In the genomic region with DNA sequence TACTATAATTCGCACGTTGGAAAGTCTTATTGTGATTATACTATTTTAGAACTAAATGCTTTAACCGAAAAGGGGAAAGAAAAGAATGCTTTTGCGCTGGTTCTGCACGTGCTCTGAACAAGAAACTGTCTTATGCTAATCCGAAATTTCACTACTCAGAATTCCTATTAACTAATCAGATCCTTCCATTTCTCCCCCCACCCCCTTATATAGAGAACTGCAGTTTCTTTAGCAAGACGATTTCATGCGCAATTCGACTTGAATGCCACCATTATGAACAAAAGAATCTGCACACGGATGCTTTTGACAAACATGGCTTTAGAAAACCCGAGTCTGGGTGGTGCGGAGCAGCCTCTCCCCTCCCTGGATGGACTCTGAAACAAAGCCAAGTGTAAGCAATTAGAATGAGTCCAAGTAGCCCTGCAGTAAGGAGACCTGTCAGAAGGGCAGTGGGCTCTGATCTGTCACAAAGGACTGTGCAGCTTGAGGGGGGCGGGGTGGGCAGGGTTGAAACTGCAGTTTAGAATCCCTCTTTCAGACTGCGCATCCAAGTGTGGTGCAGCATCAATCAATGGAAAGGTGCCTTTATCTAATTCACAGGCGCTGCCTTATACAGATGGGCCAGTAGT, we compare ENCODE assay signal across 11 mouse cellular contexts.
DNase-seq lines count a peak whose midpoint lies in the region; ATAC-seq and TF ChIP-seq lines count a peak whose summit lies in the region.
"Had no signal": no experiment of that assay in that cellular context is flagged by ENCODE, and none has a peak within 500 bp of the region (broad histone marks: within the 10 kb centered on the region; RNA-seq: fewer than 3 reads in every experiment).

No protein-coding gene starts in this region.

- no peak overlapping the region for H3K4me3 ChIP-seq in lung, embryonic 14.5 days (ENCODE audit: low read depth, low read length)
- H3K4me3 ChIP-seq in lung, adult 2 months (replicated peaks; ENCODE audit: extremely low read depth, low read depth, low read length) = no peak overlapping the region
- H3K4me3 ChIP-seq in forebrain, embryonic 13.5 days = no peak overlapping the region

- TF ChIP-seq CTCF in lung, embryonic 14.5 days (IDR thresholded peaks at IDR 0.05; ENCODE audit: low read depth) = no peak
- TF ChIP-seq CTCF in lung, adult 2 months (IDR thresholded peaks at IDR 0.05; ENCODE audit: insufficient read depth, low read length) = no peak

- no peak for TF ChIP-seq POLR2A in lung, adult 2 months (IDR thresholded peaks at IDR 0.05; ENCODE audit: borderline replicate concordance, extremely low read depth, low read depth, low read length)

- peak; percentile 10 for DNase-seq in lung, embryonic 14.5 days
- DNase-seq in lung, adult 2 months = no peak
- DNase-seq in mesoderm, embryonic 11.5 days (ENCODE audit: low read depth, low spot score) = peak; percentile 65
- peak; percentile 70 for DNase-seq in retina, postnatal 1 day
- no peak for DNase-seq in spleen, postnatal 4 days (ENCODE audit: low spot score in 2 of 2)
- no peak for DNase-seq in left cerebral cortex, adult 9 months (ENCODE audit: low spot score in 2 of 2)
- DNase-seq: right cerebral cortex, postnatal 14 days had no signal

- H3K4me1 ChIP-seq in lung, embryonic 14.5 days (ENCODE audit: insufficient read depth) = no peaks in the 10 kb centered on the region
- no peaks in the 10 kb centered on the region for H3K4me1 ChIP-seq in lung, adult 2 months (ENCODE audit: control insufficient read depth, insufficient read depth, low read length)
- H3K4me1 ChIP-seq in forebrain, embryonic 13.5 days = peaks cover 16% of the 10 kb centered on the region; the same call in 1 of the 2 replicates
- H3K4me1 ChIP-seq: megakaryocyte, embryonic 14.5 days had no signal

- no peaks in the 10 kb centered on the region for H3K36me3 ChIP-seq in lung, embryonic 14.5 days (ENCODE audit: insufficient read depth)
- H3K36me3 ChIP-seq in forebrain, embryonic 13.5 days (ENCODE audit: poor library complexity, severe bottlenecking) = no peaks in the 10 kb centered on the region

- H3K9ac ChIP-seq in lung, embryonic 14.5 days = no peak overlapping the region
- H3K9ac ChIP-seq in forebrain, embryonic 13.5 days = peak overlapping the region; percentile 16; the same call in 1 of the 2 replicates

- no peak overlapping the region for H3K27ac ChIP-seq in lung, embryonic 14.5 days (ENCODE audit: low read depth)
- peak overlapping the region; percentile 84 for H3K27ac ChIP-seq in forebrain, embryonic 13.5 days

- H3K27me3 ChIP-seq in lung, embryonic 14.5 days (ENCODE audit: insufficient read depth, low read length) = no peaks in the 10 kb centered on the region
- H3K27me3 ChIP-seq in forebrain, embryonic 13.5 days = no peaks in the 10 kb centered on the region
- H3K27me3 ChIP-seq: CH12.LX had no signal

- H3K4me2 ChIP-seq in lung, embryonic 14.5 days = no peak overlapping the region
- peak overlapping the region; percentile 47 for H3K4me2 ChIP-seq in forebrain, embryonic 13.5 days

- WGBS in lung, embryonic 14.5 days = 37% methylated on average over 15 of the region's 15 CpGs
- 52% methylated on average over 15 of the region's 15 CpGs for WGBS in lung, adult 2 months
- 16% methylated on average over 15 of the region's 15 CpGs for WGBS in forebrain, embryonic 13.5 days

- ATAC-seq in lung, embryonic 14.5 days (ENCODE audit: insufficient read depth) = peak; percentile 21; the same call in 1 of the 2 replicates
- ATAC-seq in forebrain, embryonic 13.5 days = peak; percentile 89
- no peak for ATAC-seq in erythroid progenitor cell, adult 5-6 weeks (replicated peaks; ENCODE audit: low FRiP score, poor library complexity, severe bottlenecking)

- no peaks in the 10 kb centered on the region for H3K9me3 ChIP-seq in lung, embryonic 14.5 days (ENCODE audit: low read depth, low read length)
- H3K9me3 ChIP-seq in forebrain, embryonic 13.5 days (replicated peaks) = no peaks in the 10 kb centered on the region
- H3K9me3 ChIP-seq: megakaryocyte, embryonic 14.5 days had no signal

Comparison
In these comparisons a context has a peak if more than half of its experiments do, and no peak if none do; other contexts are left out.
1. DNase-seq: peak in lung, embryonic 14.5 days (single experiment), mesoderm, embryonic 11.5 days (single experiment) and retina, postnatal 1 day (single experiment); none in lung, adult 2 months (single experiment), spleen, postnatal 4 days (0 of 2) and left cerebral cortex, adult 9 months (0 of 2).